Mouse (Mus musculus): Measurements from ENCODE around the gene Bysl. TPM values are rescaled to one million over a fixed set of nuclear protein-coding genes. Genes with fewer than 3 reads are reported as not detected.

The Bysl gene
- total RNA-seq, 2 experiments from 2014 or later, result 14.2 to 16.0 TPM

DNA sequence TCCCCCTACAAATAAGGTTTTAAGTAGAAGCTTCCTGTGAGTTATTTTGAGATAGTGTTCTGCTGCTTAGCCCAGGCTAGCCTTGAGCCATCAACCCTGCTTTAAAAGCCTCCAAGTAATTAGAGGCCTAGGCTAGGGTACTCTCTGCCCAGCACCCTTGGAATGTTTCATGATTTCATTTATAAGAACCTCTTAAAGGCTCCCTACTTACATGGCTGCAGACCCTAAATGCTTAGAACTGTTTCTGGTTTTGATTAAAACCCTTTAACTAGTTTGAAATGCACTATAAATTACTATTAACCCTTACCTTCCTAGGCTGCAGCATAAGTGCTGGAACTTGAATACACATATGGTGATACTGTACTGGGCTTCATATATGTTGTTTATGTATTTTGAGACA is 38.9 kb downstream of the Bysl start:
- intact Hi-C loops (cut with DNase I), result no loop called here
- Histone ChIP-seq H3K4me3 (no peak overlapping the region), H3K27ac (no peak overlapping the region)
- DNase-seq, result no peak
- TF ChIP-seq CTCF (IDR thresholded peaks at IDR 0.05), result no peak

GRCm38 (mm10) chr17:47571621-47572020 is 39.7 kb downstream of the Bysl start:
- Histone ChIP-seq H3K27ac (no peak overlapping the region), H3K4me3 (no peak overlapping the region)
- no peak for TF ChIP-seq CTCF (IDR thresholded peaks at IDR 0.05)
- DNase-seq, result no peak
- intact Hi-C loops (cut with DNase I), result no loop called here

- intact Hi-C loops (cut with DNase I), result no loop called here
- no peak overlapping the region for H3K27ac ChIP-seq
- no peak for TF ChIP-seq CTCF (IDR thresholded peaks at IDR 0.05)
- no peak for DNase-seq
- no peak overlapping the region for H3K4me3 ChIP-seq
Observed at GRCm38 (mm10) chr17:47568951-47569527, 42.3 kb downstream of the Bysl start.

- no peak for TF ChIP-seq CTCF (IDR thresholded peaks at IDR 0.05)
- intact Hi-C loops (cut with DNase I), result no loop called here
- H3K27ac ChIP-seq, result no peak overlapping the region
- DNase-seq, result no peak
- no peak overlapping the region for H3K4me3 ChIP-seq
Observed at GRCm38 (mm10) chr17:47568389-47568788, 42.9 kb downstream of the Bysl start.

GRCm38 (mm10) chr17:47567271-47567670 is 44.0 kb downstream of the Bysl start:
- H3K4me3 ChIP-seq, result no peak overlapping the region
- intact Hi-C loops (cut with DNase I), result no loop called here
- peak overlapping the region; percentile 16; the same call in 1 of the 2 replicates for H3K27ac ChIP-seq
- DNase-seq, result no peak
- no peak for TF ChIP-seq CTCF (IDR thresholded peaks at IDR 0.05)

DNA sequence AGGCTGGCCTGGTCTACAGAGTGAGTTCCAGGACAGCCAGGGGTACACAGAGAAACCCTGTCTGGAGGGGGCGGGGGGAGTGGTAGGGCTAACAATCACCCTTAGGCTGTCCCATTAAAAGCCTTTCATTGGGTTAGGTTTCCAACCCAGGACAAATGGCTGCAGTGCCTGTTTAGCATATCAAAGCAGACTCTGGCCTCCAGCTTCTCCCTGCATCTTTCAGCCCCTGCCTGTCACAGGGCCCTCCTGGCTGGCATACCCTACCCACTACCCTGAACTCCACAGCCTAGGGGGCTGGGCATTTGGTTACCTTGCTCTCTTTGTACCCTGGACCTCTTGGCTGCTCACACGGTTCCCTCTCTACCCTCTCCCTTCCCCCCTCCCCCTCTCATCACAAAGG is 45.2 kb downstream of the Bysl start:
- intact Hi-C loops (cut with DNase I), result no loop called here
- H3K27ac ChIP-seq, result no peak overlapping the region
- no peak for DNase-seq
- TF ChIP-seq CTCF (IDR thresholded peaks at IDR 0.05), result no peak
- no peak overlapping the region for H3K4me3 ChIP-seq

DNA sequence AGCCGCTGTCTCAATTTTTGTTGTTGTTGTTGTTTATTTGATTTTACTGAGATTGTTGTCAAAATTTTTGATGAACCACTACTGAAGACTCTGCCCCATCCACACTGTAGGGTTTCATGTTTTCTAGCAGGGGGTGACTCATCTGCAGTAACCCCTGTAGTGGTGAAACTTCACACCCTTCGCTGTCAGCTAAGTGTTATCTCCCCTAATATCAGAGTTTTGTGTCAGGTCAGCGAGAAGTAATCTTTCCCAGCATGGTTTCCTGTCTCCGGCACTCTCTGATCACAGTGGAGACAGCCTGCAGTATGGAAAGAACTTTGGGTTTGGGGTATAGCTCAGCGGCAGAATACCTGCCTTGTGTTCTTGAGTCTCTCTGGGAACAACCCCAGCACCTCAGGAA is 46.7 kb downstream of the Bysl start:
- Histone ChIP-seq H3K27ac (no peak overlapping the region), H3K4me3 (no peak overlapping the region)
- no peak for DNase-seq
- no peak for TF ChIP-seq CTCF (IDR thresholded peaks at IDR 0.05)
- intact Hi-C loops (cut with DNase I), result no loop called here

DNA sequence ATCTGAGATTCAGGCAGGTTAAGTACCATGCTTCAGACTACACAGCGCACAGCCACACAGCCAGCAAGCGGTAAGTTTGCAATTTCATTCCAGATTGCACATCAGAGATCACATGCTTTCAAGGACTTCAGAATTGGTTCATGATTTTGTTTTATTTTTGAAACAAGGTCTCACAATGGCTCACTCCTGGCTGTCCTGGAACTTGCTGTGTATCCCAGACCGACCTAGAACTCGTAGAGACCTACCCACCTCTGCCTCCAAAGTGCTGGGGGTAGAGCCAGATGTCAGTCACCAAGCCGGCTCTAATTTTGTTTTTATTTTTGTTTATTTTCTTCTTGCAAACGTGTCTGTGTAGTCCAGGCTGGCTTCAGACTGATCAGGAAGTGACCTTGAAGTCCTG is 48.4 kb downstream of the Bysl start:
- TF ChIP-seq CTCF (IDR thresholded peaks at IDR 0.05), result no peak
- no peak for DNase-seq
- H3K27ac ChIP-seq, result no peak overlapping the region
- no peak overlapping the region for H3K4me3 ChIP-seq
- intact Hi-C loops (cut with DNase I), result no loop called here

DNA sequence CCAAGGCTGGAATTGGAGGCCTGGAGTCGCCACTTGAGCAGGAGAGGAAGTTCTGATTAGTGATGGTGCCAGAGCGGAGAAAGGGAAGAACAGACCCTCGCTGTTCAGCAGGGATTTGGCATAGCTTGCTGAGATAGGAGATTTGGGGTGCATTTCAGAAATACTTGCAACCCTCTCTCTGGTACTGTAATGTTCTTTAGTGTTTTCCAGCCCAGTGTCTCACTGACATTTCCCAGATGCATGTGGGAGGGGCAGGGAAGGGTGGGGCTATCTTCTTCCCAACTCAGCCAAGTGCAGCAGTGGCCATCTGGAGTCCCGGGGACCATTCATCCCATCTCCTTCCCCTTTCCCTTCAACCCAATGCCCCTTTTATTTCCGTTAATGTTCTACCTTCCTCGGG is 51.6 kb downstream of the Bysl start:
- no peak overlapping the region for H3K4me3 ChIP-seq
- H3K27ac ChIP-seq, result 0 out of 2 replicates have a peak overlapping the region, but pooled peaks have one; percentile 13
- intact Hi-C loops (cut with DNase I), result no loop called here
- DNase-seq, result no peak
- TF ChIP-seq CTCF (IDR thresholded peaks at IDR 0.05), result no peak

GRCm38 (mm10) chr17:47557179-47557578 is 54.1 kb downstream of the Bysl start:
- H3K4me3 ChIP-seq, result no peak overlapping the region
- no peak for DNase-seq
- H3K27ac ChIP-seq, result no peak overlapping the region
- intact Hi-C loops (cut with DNase I), result no loop called here
- no peak for TF ChIP-seq CTCF (IDR thresholded peaks at IDR 0.05)

DNA sequence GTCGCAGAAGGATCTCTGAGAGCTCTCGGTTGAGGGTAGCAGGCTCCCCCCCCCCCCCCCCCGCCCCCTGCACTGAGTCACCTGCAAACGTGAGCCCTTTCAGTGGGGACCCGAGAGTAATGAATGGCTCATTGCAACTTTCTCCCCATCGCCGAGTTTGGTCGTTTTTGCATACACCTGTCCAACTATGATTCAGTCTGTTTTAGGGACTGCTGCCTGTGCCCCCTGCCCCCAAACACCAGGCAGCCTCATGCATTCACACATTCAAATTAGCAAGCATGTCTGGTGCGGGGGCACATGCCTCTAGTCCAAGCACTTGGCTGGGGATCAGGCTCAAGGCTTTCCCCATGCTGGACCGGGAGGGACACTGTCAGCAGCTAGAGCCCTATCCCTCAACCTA is 56.7 kb downstream of the Bysl start:
- DNase-seq, result no peak
- TF ChIP-seq CTCF (IDR thresholded peaks at IDR 0.05), result no peak
- H3K4me3 ChIP-seq, result no peak overlapping the region
- intact Hi-C loops (cut with DNase I), result no loop called here
- no peak overlapping the region for H3K27ac ChIP-seq

DNA sequence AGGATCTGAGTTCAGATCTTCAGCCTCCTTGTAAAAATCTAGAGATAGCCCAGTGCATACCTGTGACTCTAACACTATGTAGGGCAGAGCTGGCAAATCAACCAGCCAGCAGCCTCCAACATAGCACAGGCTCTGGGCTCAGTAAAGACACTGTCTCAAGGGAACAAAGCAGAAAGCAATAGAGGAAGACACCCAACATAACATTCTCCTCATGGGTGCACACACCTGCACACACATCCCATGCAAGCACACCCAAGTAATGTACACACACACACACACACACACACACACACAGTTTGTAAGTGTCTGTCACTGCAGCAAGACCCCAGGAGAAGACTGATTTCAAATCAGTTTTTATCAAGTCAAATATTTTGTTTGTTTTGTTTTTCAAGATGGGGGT is 58.3 kb downstream of the Bysl start:
- intact Hi-C loops (cut with DNase I), result no loop called here
- no peak overlapping the region for H3K4me3 ChIP-seq
- DNase-seq, result no peak
- no peak overlapping the region for H3K27ac ChIP-seq
- no peak for TF ChIP-seq CTCF (IDR thresholded peaks at IDR 0.05)

DNA sequence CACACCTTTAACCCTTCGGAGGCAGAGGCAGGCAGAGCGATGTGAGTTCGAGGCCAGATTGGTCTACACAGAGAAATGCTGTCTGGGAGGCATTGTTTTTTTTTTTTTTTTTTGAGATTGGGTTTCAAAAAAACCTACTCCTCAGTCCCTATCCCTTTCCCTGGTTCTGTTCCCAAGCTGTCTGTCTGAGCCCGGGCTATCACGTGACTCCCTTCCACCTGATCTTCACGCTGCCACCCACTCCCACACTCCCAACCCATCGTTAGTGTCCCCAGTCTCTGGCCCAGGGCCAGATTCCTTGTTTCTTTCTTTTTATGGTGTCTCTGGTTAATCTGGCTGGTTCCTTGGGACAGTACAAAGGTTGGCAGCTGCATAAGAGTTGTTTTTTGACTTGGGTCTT is 60.2 kb downstream of the Bysl start:
- no peak overlapping the region for H3K27ac ChIP-seq
- H3K4me3 ChIP-seq, result no peak overlapping the region
- no peak for DNase-seq
- no peak for TF ChIP-seq CTCF (IDR thresholded peaks at IDR 0.05)
- intact Hi-C loops (cut with DNase I), result no loop called here

Other genes with a start within 250 kb of the Bysl start
- 10 to 100 TPM; 31.5 to 33.2 TPM for gene Mrps10, start 242.6 kb downstream of the Bysl start, total RNA-seq (2021)
- under 1 TPM; 0.54 to 0.78 TPM for gene Guca1b, start 226.1 kb downstream of the Bysl start, total RNA-seq (2021)
- not detected for gene Guca1a, start 210.9 kb downstream of the Bysl start, total RNA-seq (2021)
- gene AI661453, start 174.9 kb downstream of the Bysl start, total RNA-seq (2021), result under 1 TPM; 0.23 to 0.45 TPM
- not detected for gene 1700001C19Rik, start 174.1 kb downstream of the Bysl start, total RNA-seq (2021)
- 10 to 100 TPM; 13.0 to 14.1 TPM for gene Taf8, start 109.2 kb downstream of the Bysl start, total RNA-seq (2021)
- gene Ccnd3, start 106.4 kb downstream of the Bysl start, total RNA-seq (2021), result 10 to 100 TPM; 18.7 to 25.8 TPM
- gene Med20, start 90 bp upstream of the Bysl start, total RNA-seq (2021), result 10 to 100 TPM; 17.9 to 18.3 TPM
- gene Gm20517, start 97 bp upstream of the Bysl start, total RNA-seq (2021), result 1 to 10 TPM in 1 of 2 experiments, under 1 TPM in 1; 0.82 to 2.4 TPM
- 1 to 10 TPM; 3.1 to 4.5 TPM for gene Usp49, start 19.2 kb upstream of the Bysl start, total RNA-seq (2021)
- 100 to 1,000 TPM; 125 TPM for gene Tomm6, start 76.9 kb upstream of the Bysl start, total RNA-seq (2021)
- 1 to 10 TPM; 4.2 to 5.7 TPM for gene Frs3, start 77.5 kb upstream of the Bysl start, total RNA-seq (2021)
- under 1 TPM; 0.45 to 0.46 TPM for gene Gm21981, start 83.0 kb upstream of the Bysl start, total RNA-seq (2021)
- gene Prickle4, start 83.2 kb upstream of the Bysl start, total RNA-seq (2021), result 1 to 10 TPM; 2.6 to 3.7 TPM
- gene Pgc, start 115.3 kb upstream of the Bysl start, total RNA-seq (2021), result not detected
- 10 to 100 TPM; 85.3 to 93.9 TPM for gene Tfeb, start 125.5 kb upstream of the Bysl start, total RNA-seq (2021)
- under 1 TPM; 0.31 to 0.42 TPM for gene Mdfi, start 223.2 kb upstream of the Bysl start, total RNA-seq (2021)